17 mouse cellular contexts compared by ENCODE assay signal in the genomic region with DNA sequence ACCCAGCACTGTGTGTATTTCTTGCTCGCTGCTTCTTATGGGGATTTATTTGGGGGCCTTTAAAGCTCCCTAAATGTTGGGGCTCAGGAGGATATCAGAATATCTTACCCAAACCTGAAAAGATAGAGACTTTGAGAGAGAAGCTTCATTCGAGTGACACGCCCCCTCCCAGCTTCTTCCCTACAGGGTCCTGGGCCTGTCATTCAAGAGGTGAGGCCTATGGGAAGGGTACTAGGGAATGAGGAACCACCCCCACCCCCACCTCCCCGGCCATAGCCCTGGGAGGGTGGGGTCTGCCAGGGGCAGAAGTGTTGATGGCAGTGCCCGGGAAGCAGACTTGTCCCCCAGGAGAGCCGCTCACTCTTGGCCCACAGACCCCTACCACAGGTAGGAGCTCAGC. TPM values are rescaled to one million over a fixed set of nuclear protein-coding genes. Genes with fewer than 3 reads are reported as not detected.
"Had no signal": no experiment of that assay in that cellular context is flagged by ENCODE, and none has a peak within 500 bp of the region (broad histone marks: within the 10 kb centered on the region; RNA-seq: fewer than 3 reads in every experiment).

No protein-coding gene starts in this region.

- H3K36me3 ChIP-seq: limb, embryonic 12.5 days; lung, embryonic 15.5 days; midbrain, embryonic 12.5 days; neural tube, embryonic 15.5 days had no signal

- H3K4me3 ChIP-seq: layer of hippocampus, adult 2 months; limb, embryonic 12.5 days; liver, embryonic 13.5 days; lung, embryonic 15.5 days; midbrain, embryonic 12.5 days; myocyte; neural tube, embryonic 15.5 days had no signal

- H3K27ac ChIP-seq: kidney, postnatal 0 days; layer of hippocampus, adult 2 months; limb, embryonic 12.5 days; liver, embryonic 13.5 days; lung, embryonic 15.5 days; macrophage; midbrain, embryonic 12.5 days; neural tube, embryonic 15.5 days had no signal

- DNase-seq: kidney, adult 11 months; kidney, adult 9 months; kidney, postnatal 36 days; liver; liver, embryonic 13.5 days; liver, postnatal 0 days; lung, postnatal 14 days; thymus, postnatal 36 days had no signal

- H3K9me3 ChIP-seq: limb, embryonic 12.5 days; liver, embryonic 13.5 days; lung, embryonic 15.5 days; midbrain, embryonic 12.5 days; neural tube, embryonic 15.5 days had no signal

- H3K4me1 ChIP-seq: limb, embryonic 12.5 days; lung, embryonic 15.5 days; midbrain, embryonic 12.5 days; neural tube, embryonic 15.5 days had no signal

- H3K4me2 ChIP-seq: limb, embryonic 12.5 days; liver, embryonic 13.5 days; lung, embryonic 15.5 days; midbrain, embryonic 12.5 days; neural tube, embryonic 15.5 days had no signal

- H3K9ac ChIP-seq: limb, embryonic 12.5 days; liver, embryonic 13.5 days; liver, postnatal 0 days; lung, embryonic 15.5 days; midbrain, embryonic 12.5 days; neural tube, embryonic 15.5 days had no signal

- ATAC-seq: liver, postnatal 0 days had no signal

RNA-seq across cellular contexts. Expression of a gene that starts 36.4 kb away (rescaled TPM):
- total RNA-seq: megakaryocyte-erythroid progenitor cell, adult 5-6 weeks had no signal
- polyA plus RNA-seq: macrophage, myocyte had no signal

RNA-seq across cellular contexts. Expression of a gene that starts 48.1 kb away (rescaled TPM):
- total RNA-seq: megakaryocyte-erythroid progenitor cell, adult 5-6 weeks had no signal
- polyA plus RNA-seq: macrophage had no signal
